Mouse (Mus musculus) yolk sac, embryonic 10.5 days (tissue): Measurements from ENCODE around the gene Foxj3.
A peak's percentile ranks its signal among the peaks of the same experiment; 100 is the strongest.
"Not testable (repeated sequence)": the region's sequence is repeated elsewhere in the genome, so short reads cannot be mapped to it uniquely, and the experiment has no call there.

Experiments used
- DNase-seq: peaks from one replicate; pipeline ENCODE4 v3.0.0-alpha.2; 2017; ENCODE audit warnings: low spot score

Foxj3 gene

DNA sequence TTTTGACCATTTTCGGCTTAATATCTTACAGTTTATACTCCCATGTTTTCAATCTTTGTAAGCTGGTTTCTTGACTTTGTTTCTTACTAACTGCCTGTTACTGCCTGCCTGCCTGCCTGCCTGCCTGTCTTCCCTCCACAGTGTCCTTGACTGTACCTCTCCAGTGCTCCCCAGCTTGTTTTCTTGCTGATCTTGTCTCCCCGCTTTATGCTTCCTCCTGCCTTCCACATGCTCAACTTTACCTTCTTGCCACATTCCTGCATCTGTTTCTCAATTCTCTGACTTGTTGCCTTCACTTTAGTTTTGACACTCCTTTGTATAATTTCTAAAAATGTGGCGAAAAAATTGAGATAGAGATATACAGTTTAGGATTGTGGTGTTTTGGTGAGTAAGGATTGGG, 35.9 kb downstream of the Foxj3 start:
- DNase-seq: no peak

DNA sequence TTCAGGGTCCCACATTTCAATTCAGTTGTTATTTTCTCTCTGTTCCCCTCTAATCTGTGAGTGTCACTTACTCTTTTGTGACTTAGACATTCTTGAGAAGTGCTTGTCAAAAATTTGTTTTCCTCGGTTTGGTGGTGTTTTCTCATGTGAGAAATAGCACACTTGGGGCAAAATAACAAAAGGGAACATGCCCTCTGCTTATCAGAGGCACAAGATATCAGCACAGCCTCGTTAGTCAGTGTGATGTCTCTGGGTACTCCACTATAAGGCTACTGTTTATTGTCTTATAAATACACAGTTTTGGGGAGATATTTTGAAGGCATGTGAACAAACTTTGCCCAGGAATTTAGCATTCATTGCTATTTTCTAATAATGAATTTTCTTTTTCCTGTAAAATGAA, 37.7 kb downstream of the Foxj3 start:
- DNase-seq: no peak

DNA sequence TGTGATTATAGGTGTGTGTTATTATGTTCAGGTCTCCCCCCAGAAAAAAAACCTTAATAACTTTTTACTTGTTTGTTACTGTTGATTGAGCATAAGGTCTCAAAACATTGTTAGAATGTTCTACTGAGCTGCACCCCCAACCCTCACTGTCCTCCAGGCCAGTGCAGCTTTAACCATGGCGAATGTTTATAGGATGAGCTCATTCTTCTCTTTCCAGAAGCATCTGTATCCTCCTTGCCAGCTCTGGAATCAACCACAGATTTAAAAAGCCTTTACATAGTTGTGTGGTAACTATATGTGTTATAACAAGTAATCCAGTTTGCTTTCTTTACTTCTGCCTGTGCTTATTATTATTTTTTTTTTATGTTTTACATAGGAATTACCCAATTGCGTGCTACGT, 38.7 kb downstream of the Foxj3 start:
- DNase-seq: no peak

GRCm38 (mm10) chr4:119588037-119588436, 51.2 kb downstream of the Foxj3 start:
- no peak for DNase-seq

GRCm38 (mm10) chr4:119589423-119589822, 52.6 kb downstream of the Foxj3 start:
- DNase-seq: no peak

- no peak for DNase-seq
These were observed 53.2 kb downstream of the Foxj3 start for GRCm38 (mm10) chr4:119590027-119590426.

DNA sequence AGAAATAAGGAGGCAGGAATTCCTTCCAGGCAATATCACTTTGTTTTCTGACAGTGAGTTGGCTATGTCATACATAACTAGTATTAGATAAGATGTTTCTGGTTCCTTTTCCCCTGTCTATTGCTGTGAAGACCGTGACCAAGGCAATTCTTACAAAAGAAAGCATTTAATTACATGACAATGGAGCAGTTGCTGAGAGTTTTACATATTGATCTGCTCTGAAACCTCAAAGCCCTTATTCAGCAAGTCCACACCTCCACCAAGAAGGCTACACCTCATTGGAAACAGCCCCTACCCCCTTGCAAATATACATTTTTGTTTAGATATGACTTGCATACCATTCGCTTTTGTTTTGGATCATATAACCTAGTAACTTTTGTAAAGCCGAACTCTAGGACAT, 55.7 kb downstream of the Foxj3 start:
- DNase-seq: no peak

GRCm38 (mm10) chr4:119594331-119594730, 57.5 kb downstream of the Foxj3 start:
- no peak for DNase-seq

DNA sequence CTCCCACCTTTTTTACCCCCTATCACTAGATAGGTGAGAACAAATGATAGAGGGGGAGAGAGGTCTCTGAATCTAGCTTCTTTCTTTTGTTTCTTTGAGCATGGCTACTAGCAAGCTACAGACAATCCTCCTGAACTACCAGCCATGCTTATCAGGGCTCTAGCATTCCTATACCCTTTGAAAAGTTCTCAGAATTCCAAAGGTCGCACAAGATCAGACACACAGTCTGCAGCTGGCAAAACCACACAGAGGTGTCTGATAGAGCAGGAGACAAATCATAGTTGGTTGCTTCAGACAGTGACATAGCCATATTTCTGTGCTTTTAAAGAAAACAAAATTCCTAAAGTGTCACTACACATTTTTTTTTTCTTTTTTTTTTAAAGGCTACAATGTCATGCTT, 62.8 kb downstream of the Foxj3 start:
- DNase-seq: peak; percentile 34

DNA sequence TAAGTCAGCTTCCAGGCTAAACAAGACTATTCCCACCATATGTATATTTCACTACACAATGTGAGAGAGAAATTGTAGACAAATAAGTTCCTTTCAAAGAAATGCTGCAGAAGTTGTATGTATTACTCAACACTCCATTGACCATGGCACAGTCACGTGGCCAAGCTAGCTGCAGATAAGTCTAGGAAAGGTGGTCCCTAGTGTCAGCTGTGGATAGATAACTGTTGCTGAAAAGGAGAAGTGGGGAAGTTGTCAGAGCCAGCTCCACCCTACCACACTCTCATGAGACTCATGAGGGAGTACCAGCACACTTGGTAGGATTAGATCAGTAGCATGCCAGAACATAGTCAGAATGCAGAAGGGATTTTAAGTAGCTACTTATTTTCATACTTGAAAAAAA, 72.7 kb downstream of the Foxj3 start:
- no peak for DNase-seq

GRCm38 (mm10) chr4:119614078-119614477, 77.3 kb downstream of the Foxj3 start:
- DNase-seq: no peak

- DNase-seq: no peak
These were observed 77.9 kb downstream of the Foxj3 start for GRCm38 (mm10) chr4:119614724-119615123.

GRCm38 (mm10) chr4:119626081-119626645, 89.4 kb downstream of the Foxj3 start:
- no peak for DNase-seq

DNA sequence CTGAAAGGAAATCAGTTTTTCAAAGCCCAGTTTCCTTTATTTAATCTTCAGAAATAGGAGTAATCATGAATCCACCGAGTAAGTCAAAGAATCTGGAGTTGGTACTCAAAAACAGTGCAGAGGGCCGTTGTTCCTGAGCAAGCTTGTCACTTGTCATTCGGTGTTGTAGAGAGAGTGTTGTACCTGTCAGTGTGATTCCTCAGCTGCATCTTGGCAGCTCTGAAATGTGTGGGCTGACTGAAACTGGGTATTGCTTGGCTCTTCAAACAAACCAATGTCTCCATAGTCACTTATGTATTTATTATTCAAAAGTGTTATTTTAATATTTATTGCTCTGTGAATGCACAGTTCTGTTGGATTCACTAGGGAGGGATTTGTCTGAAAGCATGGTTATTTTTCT, 90.1 kb downstream of the Foxj3 start:
- no peak for DNase-seq

GRCm38 (mm10) chr4:119627317-119627716, 90.5 kb downstream of the Foxj3 start:
- DNase-seq: no peak

GRCm38 (mm10) chr4:119628363-119628762, 91.6 kb downstream of the Foxj3 start:
- DNase-seq: not testable (repeated sequence)

DNA sequence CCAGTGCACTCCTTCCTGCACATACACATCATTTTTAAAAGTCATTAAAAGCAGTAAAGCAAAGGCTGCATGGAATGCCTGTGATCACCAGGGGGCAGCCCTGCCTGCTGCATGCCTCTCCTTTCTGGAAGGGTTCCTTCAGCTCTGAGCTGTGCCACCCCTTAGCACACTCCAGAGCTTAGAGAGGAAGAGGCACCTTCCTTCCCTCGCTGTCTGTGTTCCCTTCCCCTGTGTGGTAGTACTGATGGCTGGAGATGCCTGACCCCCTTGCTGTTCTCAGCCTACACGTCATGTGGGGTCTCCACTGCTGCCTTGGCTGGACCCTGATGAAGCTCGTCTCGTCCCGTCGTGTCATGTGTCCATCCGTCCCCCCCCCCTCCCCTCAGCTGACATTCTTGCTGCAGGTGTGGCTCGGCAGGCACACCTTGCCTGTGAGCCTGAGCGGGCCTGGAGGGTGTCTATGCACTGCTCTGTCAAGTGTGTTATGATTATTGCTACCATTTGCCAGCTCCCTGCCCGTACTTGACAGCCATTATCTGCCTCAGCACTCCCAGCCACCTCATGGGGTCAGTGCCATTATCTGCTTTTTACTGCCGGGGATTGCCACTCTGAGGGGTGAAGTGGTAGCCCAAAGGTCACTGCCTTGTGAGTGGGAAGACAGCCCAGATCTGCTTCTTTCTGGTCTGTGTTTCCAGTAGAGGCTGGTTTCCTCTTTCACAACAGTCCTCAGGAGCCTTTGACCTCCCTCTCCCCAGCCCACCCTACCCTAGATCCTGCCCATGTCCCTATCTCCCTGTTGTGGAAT, 94.5 kb downstream of the Foxj3 start:
- peak; percentile 84 for DNase-seq

DNA sequence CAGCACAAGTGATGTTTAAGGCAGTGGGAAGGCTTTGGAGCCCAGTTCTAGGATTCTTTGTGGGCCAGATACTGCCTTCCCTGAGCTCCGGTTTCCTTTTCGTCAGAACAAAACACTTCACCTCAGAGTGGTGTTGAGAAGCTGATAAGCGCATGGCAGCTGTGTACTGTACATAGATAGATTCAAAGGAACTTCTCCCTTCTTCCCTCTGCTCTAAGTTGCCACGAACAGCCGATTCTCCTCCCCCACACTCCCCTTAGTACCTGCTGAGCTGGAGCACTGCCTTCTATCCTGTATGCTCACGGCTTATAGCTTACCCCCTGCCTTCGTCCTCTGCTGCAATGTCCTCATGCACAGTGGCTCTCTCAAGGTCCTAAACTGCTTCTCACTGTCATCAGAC, 95.9 kb downstream of the Foxj3 start:
- DNase-seq: no peak

- DNase-seq: no peak
These were observed 96.5 kb downstream of the Foxj3 start for GRCm38 (mm10) chr4:119633342-119633741.

- no peak for DNase-seq
These were observed 97.1 kb downstream of the Foxj3 start for GRCm38 (mm10) chr4:119633948-119634347.

GRCm38 (mm10) chr4:119634908-119635660, 98.3 kb downstream of the Foxj3 start:
- no peak for DNase-seq

- no peak for DNase-seq
These were observed 98.9 kb downstream of the Foxj3 start for GRCm38 (mm10) chr4:119635686-119636085.

- DNase-seq: no peak
These were observed 99.9 kb downstream of the Foxj3 start for GRCm38 (mm10) chr4:119636731-119637130.
